Mouse (Mus musculus): ENCODE measurements around the gene Cfd. TPM values are rescaled to one million over a fixed set of nuclear protein-coding genes. Genes with fewer than 3 reads are reported as not detected.
A peak's percentile ranks its signal among the peaks of the same experiment; 100 is the strongest.

Gene Cfd
- polyA plus RNA-seq, 1 experiment from 2014 or later, result not detected

DNA sequence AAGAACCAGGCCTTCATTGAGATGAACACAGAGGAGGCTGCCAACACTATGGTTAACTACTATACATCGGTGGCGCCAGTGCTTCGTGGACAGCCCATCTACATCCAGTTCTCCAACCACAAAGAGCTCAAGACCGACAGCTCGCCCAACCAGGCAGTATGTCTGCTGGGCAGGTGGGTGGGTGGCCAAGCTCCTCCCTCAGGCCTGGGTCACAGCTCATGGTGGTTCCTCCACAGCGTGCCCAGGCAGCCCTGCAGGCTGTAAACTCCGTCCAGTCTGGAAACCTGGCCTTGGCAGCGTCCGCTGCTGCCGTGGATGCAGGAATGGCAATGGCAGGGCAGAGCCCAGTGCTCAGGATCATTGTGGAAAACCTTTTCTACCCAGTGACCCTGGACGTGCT, 31.5 kb upstream of the Cfd start:
- Histone ChIP-seq H3K4me2 (ENCODE audit: low read length) (no peak overlapping the region), H3K9ac (ENCODE audit: low read depth, low read length) (no peak overlapping the region; the same call in 1 of the 2 replicates), H3K36me3 (ENCODE audit: control insufficient read depth, insufficient read depth, low read length) (peaks cover 40% of the 10 kb centered on the region), H3K4me3 (ENCODE audit: low read length) (no peak overlapping the region), H3K9me3 (ENCODE audit: control insufficient read depth, low read length) (no peaks in the 10 kb centered on the region), H3K27ac (ENCODE audit: low read depth, low read length) (0 out of 2 replicates have a peak overlapping the region, but pooled peaks have one; percentile 7), H3K4me1 (ENCODE audit: control insufficient read depth, insufficient read depth, low read depth, low read length) (peaks cover 45% of the 10 kb centered on the region), H3K27me3 (replicated peaks; ENCODE audit: control insufficient read depth, insufficient read depth, low read length) (no peaks in the 10 kb centered on the region)
- ATAC-seq, result no peak
- WGBS, result 81% methylated on average over 11 of the region's 11 CpGs

DNA sequence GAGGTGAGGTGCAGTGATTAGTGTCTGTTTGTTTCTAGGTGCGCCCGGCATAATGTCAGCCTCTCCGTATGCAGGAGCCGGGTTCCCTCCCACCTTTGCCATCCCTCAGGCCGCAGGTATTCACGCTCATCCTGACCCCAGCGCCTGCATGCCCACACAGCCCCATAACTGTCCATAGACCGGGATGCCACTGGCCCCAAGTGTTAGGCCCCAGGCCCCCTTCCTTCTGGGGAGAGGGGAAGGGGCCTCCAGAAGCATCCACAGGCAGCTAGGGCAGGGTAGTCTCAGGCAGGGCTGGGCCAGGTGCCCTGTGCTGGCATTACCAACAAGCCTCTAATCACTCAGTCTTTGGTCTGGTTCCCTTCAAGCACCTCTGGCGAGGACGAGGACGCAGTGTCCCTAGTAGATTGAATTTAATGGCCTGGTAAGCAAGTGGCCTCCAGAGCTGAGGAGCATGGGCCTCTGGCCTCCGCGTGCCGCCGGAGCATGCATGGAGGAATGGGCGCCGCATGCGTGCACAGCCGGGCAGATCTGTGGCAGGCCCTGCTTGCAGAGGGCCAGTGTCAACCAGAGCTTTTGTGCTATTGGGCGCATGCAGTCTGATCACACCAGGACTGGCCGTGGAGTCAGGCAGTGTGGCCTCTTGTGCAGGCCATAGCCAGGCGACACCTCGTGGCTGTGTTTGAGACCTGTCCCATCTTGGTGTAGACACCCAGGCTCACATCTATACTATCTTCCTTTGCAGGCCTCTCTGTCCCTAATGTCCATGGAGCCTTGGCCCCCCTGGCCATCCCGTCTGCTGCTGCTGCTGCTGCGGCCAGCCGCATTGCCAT, 30.4 kb upstream of the Cfd start:
- Histone ChIP-seq H3K9me3 (ENCODE audit: control insufficient read depth, low read length) (no peaks in the 10 kb centered on the region), H3K4me1 (ENCODE audit: control insufficient read depth, insufficient read depth, low read depth, low read length) (peaks cover 45% of the 10 kb centered on the region), H3K27ac (ENCODE audit: low read depth, low read length) (no peak overlapping the region), H3K9ac (ENCODE audit: low read depth, low read length) (no peak overlapping the region; the same call in 1 of the 2 replicates), H3K4me3 (ENCODE audit: low read length) (no peak overlapping the region), H3K4me2 (ENCODE audit: low read length) (no peak overlapping the region), H3K36me3 (ENCODE audit: control insufficient read depth, insufficient read depth, low read length) (peaks cover 41% of the 10 kb centered on the region), H3K27me3 (replicated peaks; ENCODE audit: control insufficient read depth, insufficient read depth, low read length) (no peaks in the 10 kb centered on the region)
- no peak for ATAC-seq
- 93% methylated on average over 26 of the region's 26 CpGs for WGBS

DNA sequence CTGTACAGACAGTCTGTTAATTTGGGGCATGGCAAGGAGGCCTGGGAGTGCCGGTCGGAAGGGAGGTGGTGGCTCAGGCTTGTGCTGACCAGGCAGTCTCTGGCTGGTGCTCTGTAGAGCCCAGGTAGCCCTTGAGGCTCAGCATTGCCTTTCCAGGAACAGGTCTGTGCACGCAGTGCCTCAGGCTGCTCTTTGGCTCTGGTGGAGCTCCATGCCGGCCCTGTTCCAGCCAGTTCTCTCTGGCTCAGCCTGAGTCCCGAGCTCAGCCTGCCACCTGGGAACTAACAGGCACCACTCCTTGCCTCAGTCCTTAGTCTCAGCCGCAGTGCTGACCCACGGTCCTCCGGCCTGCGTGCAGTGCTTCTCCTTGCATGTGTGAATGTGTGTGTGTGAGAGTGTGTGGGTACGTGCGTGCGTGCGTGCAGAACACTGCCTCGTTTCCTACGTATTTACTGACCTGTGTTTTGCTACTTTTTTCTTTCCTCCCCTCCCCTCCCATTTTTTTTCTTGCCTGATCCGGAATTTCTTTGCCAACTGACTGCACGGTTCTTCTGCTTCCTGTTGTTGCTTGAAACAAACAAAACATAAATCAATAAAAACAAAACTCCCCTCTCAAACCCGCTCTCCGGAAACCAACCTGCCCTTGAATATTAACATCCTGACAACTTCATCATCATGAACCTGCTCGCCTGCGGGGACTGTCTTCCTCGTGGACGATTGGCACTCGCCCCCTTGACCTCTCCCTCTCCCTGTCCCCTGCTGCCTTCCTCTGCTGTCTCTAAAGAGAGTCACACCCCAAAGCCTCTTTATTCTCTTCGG, 29.2 kb upstream of the Cfd start:
- Histone ChIP-seq H3K4me1 (ENCODE audit: control insufficient read depth, insufficient read depth, low read depth, low read length) (peaks cover 35% of the 10 kb centered on the region), H3K36me3 (ENCODE audit: control insufficient read depth, insufficient read depth, low read length) (peaks cover 52% of the 10 kb centered on the region), H3K9me3 (ENCODE audit: control insufficient read depth, low read length) (no peaks in the 10 kb centered on the region), H3K9ac (ENCODE audit: low read depth, low read length) (no peak overlapping the region), H3K4me2 (ENCODE audit: low read length) (no peak overlapping the region), H3K27ac (ENCODE audit: low read depth, low read length) (no peak overlapping the region), H3K27me3 (replicated peaks; ENCODE audit: control insufficient read depth, insufficient read depth, low read length) (no peaks in the 10 kb centered on the region), H3K4me3 (ENCODE audit: low read length) (no peak overlapping the region)
- 71% methylated on average over 25 of the region's 25 CpGs for WGBS
- no peak for ATAC-seq

DNA sequence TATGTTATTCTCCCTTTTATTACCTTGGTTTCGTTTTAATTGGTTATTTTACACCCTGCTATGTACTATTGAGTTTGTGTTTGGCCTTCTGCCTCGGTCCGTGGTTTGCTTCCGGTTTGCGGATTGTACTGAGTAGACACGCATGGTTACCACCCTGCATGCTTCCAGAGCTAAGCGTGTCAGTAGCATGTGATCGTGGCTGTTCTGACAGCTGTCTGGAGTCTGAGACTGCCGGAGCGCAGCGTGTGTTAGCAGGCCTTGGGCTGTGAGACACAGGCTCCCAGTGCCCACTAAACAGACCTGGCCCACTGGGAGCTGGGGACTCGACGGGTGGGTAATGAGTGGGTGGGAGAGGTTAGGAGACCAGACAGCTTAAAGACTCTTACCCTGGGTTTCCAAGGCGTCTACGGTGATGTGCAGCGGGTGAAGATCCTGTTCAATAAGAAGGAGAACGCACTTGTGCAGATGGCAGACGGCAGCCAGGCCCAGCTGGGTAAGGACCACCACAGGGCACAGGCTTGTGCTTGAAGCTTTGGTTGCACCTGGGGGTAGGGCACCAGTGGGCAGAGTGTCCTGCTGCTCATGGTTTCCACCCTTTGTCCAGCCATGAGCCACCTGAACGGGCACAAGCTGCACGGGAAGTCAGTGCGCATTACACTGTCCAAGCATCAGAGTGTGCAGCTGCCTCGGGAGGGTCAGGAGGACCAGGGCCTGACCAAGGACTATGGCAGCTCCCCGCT, 28.4 kb upstream of the Cfd start:
- Histone ChIP-seq H3K27me3 (replicated peaks; ENCODE audit: control insufficient read depth, insufficient read depth, low read length) (no peaks in the 10 kb centered on the region), H3K36me3 (ENCODE audit: control insufficient read depth, insufficient read depth, low read length) (peaks cover 56% of the 10 kb centered on the region), H3K27ac (ENCODE audit: low read depth, low read length) (no peak overlapping the region; the same call in 1 of the 2 replicates), H3K4me1 (ENCODE audit: control insufficient read depth, insufficient read depth, low read depth, low read length) (peaks cover 27% of the 10 kb centered on the region), H3K9me3 (ENCODE audit: control insufficient read depth, low read length) (no peaks in the 10 kb centered on the region), H3K4me2 (ENCODE audit: low read length) (no peak overlapping the region), H3K4me3 (ENCODE audit: low read length) (no peak overlapping the region), H3K9ac (ENCODE audit: low read depth, low read length) (no peak overlapping the region; the same call in 1 of the 2 replicates)
- WGBS, result 72% methylated on average over 23 of the region's 23 CpGs
- ATAC-seq, result no peak

DNA sequence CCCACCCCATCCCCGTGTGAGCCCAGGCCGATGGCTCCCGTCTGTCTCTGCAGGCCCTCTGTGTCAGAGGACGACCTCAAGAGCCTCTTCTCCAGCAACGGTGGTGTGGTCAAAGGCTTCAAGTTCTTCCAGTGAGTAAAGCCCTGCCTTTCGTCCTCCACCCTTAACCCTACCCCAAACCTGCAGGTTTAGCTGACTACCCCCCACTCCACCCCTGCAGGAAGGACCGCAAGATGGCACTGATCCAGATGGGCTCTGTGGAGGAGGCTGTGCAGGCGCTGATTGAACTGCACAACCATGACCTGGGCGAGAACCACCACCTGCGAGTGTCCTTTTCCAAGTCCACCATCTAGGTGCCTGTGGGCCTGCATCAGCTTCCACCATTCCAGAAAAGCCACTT, 27.7 kb upstream of the Cfd start:
- no peak overlapping the region for H3K9ac ChIP-seq (ENCODE audit: low read depth, low read length)
- WGBS, result 73% methylated on average over 10 of the region's 10 CpGs
- H3K4me2 ChIP-seq (ENCODE audit: low read length), result no peak overlapping the region
- H3K9me3 ChIP-seq (ENCODE audit: control insufficient read depth, low read length), result no peaks in the 10 kb centered on the region
- H3K27ac ChIP-seq (ENCODE audit: low read depth, low read length), result no peak overlapping the region; the same call in 1 of the 2 replicates
- H3K4me3 ChIP-seq (ENCODE audit: low read length), result no peak overlapping the region
- peaks cover 20% of the 10 kb centered on the region for H3K4me1 ChIP-seq (ENCODE audit: control insufficient read depth, insufficient read depth, low read depth, low read length)
- no peak for ATAC-seq
- H3K27me3 ChIP-seq (replicated peaks; ENCODE audit: control insufficient read depth, insufficient read depth, low read length), result no peaks in the 10 kb centered on the region
- peaks cover 56% of the 10 kb centered on the region for H3K36me3 ChIP-seq (ENCODE audit: control insufficient read depth, insufficient read depth, low read length)

DNA sequence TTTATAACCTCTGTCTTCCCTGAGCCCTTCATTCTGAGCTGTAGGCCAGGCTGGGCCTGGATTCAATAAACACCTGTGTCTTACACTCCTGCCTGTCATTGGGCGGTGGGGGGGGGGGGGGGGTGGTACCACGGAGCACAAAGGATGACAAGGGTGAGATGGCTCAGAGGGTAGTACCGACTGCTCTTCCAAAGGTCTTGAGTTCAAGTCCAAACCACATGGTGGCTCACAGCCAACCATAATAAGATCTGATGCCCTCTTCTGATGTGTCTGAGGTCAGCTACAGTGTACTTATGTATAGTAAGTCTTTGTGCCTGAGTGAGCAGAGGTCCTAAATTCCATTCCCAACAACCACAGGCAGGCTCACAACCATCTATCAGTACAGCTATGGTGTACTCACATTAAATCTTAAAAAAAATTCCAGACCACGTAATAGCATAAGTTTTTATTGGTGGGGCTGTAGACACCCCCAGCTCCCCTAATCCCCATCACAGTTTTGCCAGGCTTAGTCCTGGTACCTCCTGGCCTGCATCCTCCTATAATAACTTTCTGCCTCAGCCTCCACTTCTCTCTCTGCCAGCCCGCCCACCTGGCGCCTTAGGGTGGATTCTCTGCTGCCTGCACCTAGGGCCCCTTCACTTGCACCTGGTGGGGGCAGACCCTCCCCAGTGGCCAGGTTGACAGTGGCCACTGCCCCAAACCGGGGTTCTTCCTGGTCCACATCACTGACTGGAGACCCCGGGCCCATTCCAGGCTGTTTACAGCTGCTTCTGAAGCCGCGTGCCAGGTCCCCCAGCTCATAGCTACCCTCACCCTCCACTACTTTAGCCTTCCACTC, 26.1 kb upstream of the Cfd start:
- Histone ChIP-seq H3K4me1 (ENCODE audit: control insufficient read depth, insufficient read depth, low read depth, low read length) (peaks cover 11% of the 10 kb centered on the region), H3K4me2 (ENCODE audit: low read length) (no peak overlapping the region), H3K27me3 (replicated peaks; ENCODE audit: control insufficient read depth, insufficient read depth, low read length) (no peaks in the 10 kb centered on the region), H3K36me3 (ENCODE audit: control insufficient read depth, insufficient read depth, low read length) (peaks cover 52% of the 10 kb centered on the region), H3K9ac (ENCODE audit: low read depth, low read length) (0 out of 2 replicates have a peak overlapping the region, but pooled peaks have one; percentile 5), H3K9me3 (ENCODE audit: control insufficient read depth, low read length) (no peaks in the 10 kb centered on the region), H3K4me3 (ENCODE audit: low read length) (no peak overlapping the region), H3K27ac (ENCODE audit: low read depth, low read length) (no peak overlapping the region)
- WGBS, result 58% methylated on average over 10 of the region's 10 CpGs
- peak; percentile 0; the same call in 1 of the 2 replicates for ATAC-seq

DNA sequence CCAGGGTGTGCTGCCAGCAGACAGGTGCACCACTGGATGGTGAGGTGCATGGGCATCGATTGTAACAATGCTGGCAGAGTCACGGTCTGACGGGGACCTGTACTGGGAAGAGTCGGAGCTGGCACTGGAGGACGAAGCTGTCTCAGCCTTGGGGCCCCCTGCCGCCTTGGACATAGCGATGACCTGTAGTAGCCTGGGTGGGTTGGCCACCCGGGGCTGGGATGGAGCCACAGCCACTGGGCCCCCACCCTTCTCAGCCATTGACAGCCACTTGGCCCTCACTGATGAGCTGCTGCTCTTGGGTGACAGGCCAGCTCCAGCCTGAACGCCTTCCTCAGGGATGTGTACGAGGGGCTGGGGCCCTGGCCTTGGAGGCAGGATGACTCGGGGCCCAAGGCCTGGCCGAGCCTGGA, 25.5 kb upstream of the Cfd start:
- Histone ChIP-seq H3K4me2 (ENCODE audit: low read length) (no peak overlapping the region), H3K27me3 (replicated peaks; ENCODE audit: control insufficient read depth, insufficient read depth, low read length) (no peaks in the 10 kb centered on the region), H3K9me3 (ENCODE audit: control insufficient read depth, low read length) (no peaks in the 10 kb centered on the region), H3K9ac (ENCODE audit: low read depth, low read length) (peak overlapping the region; percentile 5; the same call in 1 of the 2 replicates), H3K36me3 (ENCODE audit: control insufficient read depth, insufficient read depth, low read length) (peaks cover 45% of the 10 kb centered on the region), H3K4me3 (ENCODE audit: low read length) (no peak overlapping the region), H3K4me1 (ENCODE audit: control insufficient read depth, insufficient read depth, low read depth, low read length) (peaks cover 11% of the 10 kb centered on the region), H3K27ac (ENCODE audit: low read depth, low read length) (no peak overlapping the region)
- ATAC-seq, result peak; percentile 31; the same call in 1 of the 2 replicates
- WGBS, result 63% methylated on average over 12 of the region's 12 CpGs

DNA sequence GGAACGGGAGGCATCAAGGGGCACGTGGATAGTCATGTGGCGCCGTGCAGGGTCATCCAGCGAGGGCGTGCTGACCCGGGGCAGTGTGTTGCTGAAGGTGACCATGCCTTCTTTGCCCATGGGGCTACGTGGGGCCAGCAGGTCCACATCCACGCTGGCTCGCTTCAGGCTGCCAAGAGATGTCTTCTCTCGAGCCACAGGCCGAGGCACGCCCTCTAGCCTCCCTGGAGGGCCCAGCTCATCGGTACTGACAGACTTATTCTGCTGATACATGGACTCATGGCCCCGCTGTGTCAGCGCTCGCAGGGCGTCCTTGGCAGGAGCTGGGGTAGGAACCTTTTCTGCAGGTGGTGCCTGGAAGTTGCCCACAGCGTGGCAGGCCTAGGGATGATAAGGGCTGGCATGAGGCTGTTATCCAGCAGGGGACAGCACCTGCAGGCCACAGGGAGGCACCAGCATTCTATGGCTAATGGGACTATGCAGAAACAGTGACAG, 24.8 kb upstream of the Cfd start:
- H3K9ac ChIP-seq (ENCODE audit: low read depth, low read length), result no peak overlapping the region
- H3K4me1 ChIP-seq (ENCODE audit: control insufficient read depth, insufficient read depth, low read depth, low read length), result peaks cover 11% of the 10 kb centered on the region
- H3K27ac ChIP-seq (ENCODE audit: low read depth, low read length), result no peak overlapping the region
- WGBS, result 60% methylated on average over 19 of the region's 19 CpGs
- no peaks in the 10 kb centered on the region for H3K27me3 ChIP-seq (replicated peaks; ENCODE audit: control insufficient read depth, insufficient read depth, low read length)
- H3K9me3 ChIP-seq (ENCODE audit: control insufficient read depth, low read length), result no peaks in the 10 kb centered on the region
- H3K36me3 ChIP-seq (ENCODE audit: control insufficient read depth, insufficient read depth, low read length), result peaks cover 39% of the 10 kb centered on the region
- H3K4me3 ChIP-seq (ENCODE audit: low read length), result no peak overlapping the region
- no peak; the same call in 1 of the 2 replicates for ATAC-seq
- no peak overlapping the region for H3K4me2 ChIP-seq (ENCODE audit: low read length)
